Mouse (Mus musculus): ENCODE measurements at regions not wholly inside any gene's neighbourhood (a gene's known extent, or its start where the extent isn't known, plus 50 kb on each side); places are given as distances from the start of the nearest gene placed in this dataset.

- TF ChIP-seq POLR2A (IDR thresholded peaks at IDR 0.05; ENCODE audit: insufficient read depth, low read depth, low read length), result no peak
- TF ChIP-seq CTCF (IDR thresholded peaks at IDR 0.05; ENCODE audit: insufficient read depth, low read depth, low read length), result no peak
Observed at GRCm38 (mm10) chr8:37125834-37126233, 132.4 kb downstream of the AI429214 start.
